Mouse (Mus musculus) liver, embryonic 16.5 days (tissue): ENCODE data around the gene Psmd5. TPM values are rescaled to one million over a fixed set of nuclear protein-coding genes. Genes with fewer than 3 reads are reported as not detected.
"Not testable (repeated sequence)": the region's sequence is repeated elsewhere in the genome, so short reads cannot be mapped to it uniquely, and the experiment has no call there.

Experiments
- ATAC-seq: fragments of 200-750 bp; cut with Nextera tagmentation; 2 replicates; pipeline ENCODE4 v1.8.0; 2017; ENCODE audit warnings: low read depth, mild to moderate bottlenecking, moderate number of reproducible peaks, moderate library complexity
- H3K27ac ChIP-seq: fragments of 300-500 bp; sonication (generic); 2 replicates; pipeline ENCODE4 v1.5.1; 2014; ENCODE audit warnings: mild to moderate bottlenecking, low read length
- H3K27me3 ChIP-seq: fragments of 300-500 bp; sonication (generic); 2 replicates; pipeline ENCODE4 v1.6.1; 2014; ENCODE audit warnings: low read depth, low read length, mixed read lengths; ENCODE audit not compliant: control insufficient read depth, insufficient read depth
- H3K36me3 ChIP-seq: fragments of 300-500 bp; sonication (generic); 2 replicates; pipeline ENCODE4 v1.6.1; 2014; ENCODE audit warnings: mild to moderate bottlenecking; ENCODE audit not compliant: control insufficient read depth, insufficient read depth
- H3K4me1 ChIP-seq: fragments of 300-500 bp; sonication (generic); 2 replicates; pipeline ENCODE4 v1.6.1; 2014; ENCODE audit warnings: low read depth, low read length, mixed read lengths; ENCODE audit not compliant: control insufficient read depth
- H3K4me2 ChIP-seq: fragments of 300-500 bp; sonication (generic); 2 replicates; pipeline ENCODE4 v1.6.1; 2014; ENCODE audit warnings: low read depth, low read length, mixed read lengths
- H3K4me3 ChIP-seq: fragments of 300-500 bp; sonication (generic); 2 replicates; pipeline ENCODE4 v1.5.1; 2014; ENCODE audit warnings: low read depth, mild to moderate bottlenecking, low read length
- H3K9ac ChIP-seq: fragments of 300-500 bp; sonication (generic); 2 replicates; pipeline ENCODE4 v1.6.1; 2014; ENCODE audit warnings: low read depth, low read length
- H3K9me3 ChIP-seq: fragments of 300-500 bp; sonication (generic); replicated peaks from 2 replicates; pipeline ENCODE4 v1.6.1; 2016; ENCODE audit warnings: low read length; ENCODE audit not compliant: control insufficient read depth
- WGBS: fragments of 180-500 bp; shearing (Covaris S2); extraction: QIAGEN DNeasy Blood & Tissue Kit; methylation state at CpG from one replicate; pipeline ENCODE4 v1.1.7; 2014; ENCODE audit not compliant: insufficient replicate concordance; 5-methylcytosine and 5-hydroxymethylcytosine counted together
- polyA plus RNA-seq: library from polyadenylated mRNA; unstranded; fragments of >200 nt; fragmentation: Nextera tagmentation; extraction: Ambion mirVana; gene quantifications from 2 replicates; pipeline ENCODE4 v1.2.1, GENCODE M21; 2015

The Psmd5 gene
- polyA plus RNA-seq, 1 experiment from 2014 or later, result 63.5 TPM

DNA sequence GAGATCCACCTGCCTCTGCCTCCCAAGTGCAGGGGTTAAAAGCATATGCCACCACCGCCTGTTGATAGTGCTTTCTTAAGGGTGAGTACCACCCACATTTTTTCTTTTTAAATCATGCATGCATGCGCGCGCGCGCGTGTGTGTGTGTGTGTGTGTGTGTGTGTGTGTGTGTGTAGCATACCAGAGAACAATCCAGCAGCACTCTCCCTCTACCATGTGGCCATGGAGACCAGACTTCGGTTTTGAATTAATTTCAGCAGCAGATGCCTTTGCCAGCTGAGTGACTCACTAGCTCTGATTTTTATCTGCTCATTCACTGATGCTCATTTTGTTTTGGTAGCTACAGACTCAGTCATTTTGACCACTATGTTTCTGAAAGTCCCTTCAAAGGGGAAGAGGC lies 33.1 kb downstream of the Psmd5 start:
- Histone ChIP-seq H3K27me3 (no peaks in the 10 kb centered on the region), H3K36me3 (no peaks in the 10 kb centered on the region), H3K4me3 (no peak overlapping the region), H3K27ac (no peak overlapping the region), H3K9ac (no peak overlapping the region), H3K4me2 (no peak overlapping the region), H3K9me3 (no peaks in the 10 kb centered on the region), H3K4me1 (no peaks in the 10 kb centered on the region)
- WGBS, result 88% methylated on average over 8 of the region's 8 CpGs
- no peak for ATAC-seq

DNA sequence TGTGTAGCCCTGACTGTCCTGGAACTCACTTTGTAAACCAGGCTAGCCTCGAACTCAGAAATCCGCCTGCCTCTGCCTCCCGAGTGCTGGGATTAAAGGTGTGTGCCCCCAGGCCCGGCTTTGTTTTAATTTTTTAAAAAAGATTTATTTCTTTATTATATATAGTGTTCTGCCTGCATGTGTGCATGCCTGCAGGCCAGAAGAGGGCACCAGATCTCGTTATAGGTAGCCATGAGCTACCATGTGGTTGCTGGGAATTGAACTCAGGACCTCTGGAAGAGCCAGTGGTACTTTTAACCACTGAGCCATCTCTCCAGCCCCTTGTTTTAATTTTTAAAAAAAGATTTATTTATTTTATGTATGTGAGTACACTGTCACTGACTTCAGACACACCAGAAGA lies 34.6 kb downstream of the Psmd5 start:
- not testable (repeated sequence) for H3K27me3 ChIP-seq, H3K9ac ChIP-seq, H3K4me3 ChIP-seq, H3K4me2 ChIP-seq, ATAC-seq, H3K9me3 ChIP-seq, H3K4me1 ChIP-seq, H3K36me3 ChIP-seq, H3K27ac ChIP-seq
- WGBS, result 53% methylated on average over 5 of the region's 5 CpGs

DNA sequence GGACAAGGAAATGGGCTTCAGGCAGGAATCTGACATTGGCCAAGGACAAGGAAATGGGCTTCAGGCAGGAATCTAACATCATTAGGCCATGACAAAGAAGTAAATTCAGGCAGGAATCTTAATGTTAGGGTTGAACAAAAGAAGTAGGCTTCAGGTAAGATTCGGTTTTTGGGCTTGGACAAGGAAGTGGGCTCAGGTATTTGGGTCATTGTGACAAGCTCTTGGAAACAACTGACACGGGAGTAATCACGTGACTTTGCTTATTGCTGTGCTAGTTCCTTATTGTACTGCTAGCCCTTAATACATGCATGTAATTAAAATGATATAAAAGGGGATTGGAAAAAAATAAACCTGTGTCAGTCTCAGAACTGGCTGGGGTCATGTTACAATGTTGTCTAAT lies 39.1 kb downstream of the Psmd5 start:
- H3K27ac ChIP-seq, result no peak overlapping the region
- H3K9me3 ChIP-seq, result no peaks in the 10 kb centered on the region
- no peaks in the 10 kb centered on the region for H3K36me3 ChIP-seq
- no peaks in the 10 kb centered on the region for H3K4me1 ChIP-seq
- no peak overlapping the region for H3K4me3 ChIP-seq
- no peak overlapping the region for H3K4me2 ChIP-seq
- ATAC-seq, result no peak
- no peak overlapping the region for H3K9ac ChIP-seq
- no peaks in the 10 kb centered on the region for H3K27me3 ChIP-seq
- 55% methylated on average over 3 of the region's 3 CpGs for WGBS

DNA sequence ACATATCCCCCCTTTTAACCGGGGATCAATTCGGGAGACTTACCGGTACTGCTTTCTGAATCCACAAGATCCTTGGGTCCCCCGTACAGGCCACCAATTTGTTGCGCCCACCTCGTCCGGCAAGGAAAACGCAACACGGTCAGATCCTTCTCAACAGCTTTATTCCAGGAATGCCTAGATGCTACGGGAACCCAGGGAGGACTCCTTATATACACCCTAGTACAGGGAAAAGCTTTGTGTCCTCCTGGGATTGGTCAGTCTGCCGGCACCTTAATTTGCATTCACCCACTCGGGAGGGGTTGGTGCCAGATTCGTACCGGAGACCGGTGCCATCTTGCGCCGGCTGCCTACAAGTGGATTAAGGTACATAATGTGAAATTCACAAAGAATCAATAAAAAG lies 41.1 kb downstream of the Psmd5 start:
- ATAC-seq, result no peak
- 82% methylated on average over 17 of the region's 17 CpGs for WGBS
- no peak overlapping the region for H3K4me3 ChIP-seq

DNA sequence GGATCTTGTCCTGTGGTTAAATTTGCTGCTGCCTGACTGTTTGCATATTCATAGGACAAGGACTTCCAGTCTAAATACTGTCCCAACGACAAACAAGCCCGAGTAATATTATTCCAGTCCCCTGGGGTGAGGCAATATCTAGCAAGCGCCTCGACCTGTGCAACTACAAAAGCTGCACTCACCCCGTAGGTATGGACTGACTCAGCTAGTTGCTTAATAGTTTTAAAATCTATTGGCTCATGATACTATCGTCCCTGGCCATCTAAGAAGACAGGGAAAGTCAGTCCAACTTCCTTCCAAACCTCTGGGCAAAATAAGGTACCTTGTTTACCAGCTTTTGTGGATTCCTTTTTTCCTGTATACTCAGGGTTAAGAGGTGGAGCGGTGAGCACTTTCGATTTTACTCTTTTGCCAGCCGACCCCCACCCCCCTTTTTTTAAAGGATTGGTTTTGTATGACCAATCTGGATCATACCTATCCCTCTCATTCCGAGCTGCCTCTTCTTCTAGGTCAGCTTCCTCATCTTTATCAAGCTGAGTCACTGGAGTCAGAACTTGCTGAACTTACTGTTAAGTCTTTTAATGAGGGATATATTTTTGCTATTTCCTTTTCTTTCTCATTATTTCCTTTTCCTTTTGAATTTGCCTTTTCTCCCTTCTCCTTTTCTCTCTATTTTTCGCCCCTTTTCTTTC lies 41.9 kb downstream of the Psmd5 start, which contains the start of gene Gm34653:
Gene Gm34653 (plus strand): TSS at position 242 of the 692 bp plus-strand sequence.
- not testable (repeated sequence) for H3K36me3 ChIP-seq, H3K27ac ChIP-seq, H3K9ac ChIP-seq, H3K4me3 ChIP-seq, H3K27me3 ChIP-seq, ATAC-seq, H3K9me3 ChIP-seq, H3K4me1 ChIP-seq, H3K4me2 ChIP-seq
- WGBS, result 46% methylated on average over 11 of the region's 11 CpGs

More for the DNA sequence above, 41.1 kb downstream of the Psmd5 start:
- no peaks in the 10 kb centered on the region for H3K36me3 ChIP-seq
- H3K4me2 ChIP-seq, result no peak overlapping the region
- H3K27ac ChIP-seq, result no peak overlapping the region
- H3K27me3 ChIP-seq, result no peaks in the 10 kb centered on the region
- no peaks in the 10 kb centered on the region for H3K4me1 ChIP-seq
- H3K9ac ChIP-seq, result no peak overlapping the region
- H3K9me3 ChIP-seq, result no peaks in the 10 kb centered on the region

DNA sequence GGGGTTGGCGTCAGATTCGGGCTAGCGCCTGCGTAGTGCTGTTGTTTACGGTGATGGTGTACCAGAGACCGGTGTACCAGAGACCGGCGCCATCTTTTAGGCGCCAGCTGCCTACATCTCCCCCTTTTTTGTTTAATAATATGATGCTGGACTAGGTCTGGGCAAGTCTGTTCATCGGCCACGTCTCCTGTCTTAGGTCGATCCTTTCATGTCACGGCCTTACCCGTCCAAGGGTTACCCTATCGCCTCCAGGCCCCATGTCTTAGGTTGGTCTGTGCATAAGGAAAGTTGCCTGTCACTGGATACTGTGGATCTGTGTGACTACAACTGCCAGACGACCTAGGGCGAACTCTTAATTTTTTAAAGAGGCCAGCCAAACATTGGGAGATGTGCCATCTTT lies 44.7 kb downstream of the Psmd5 start:
- not testable (repeated sequence) for ATAC-seq, H3K9me3 ChIP-seq, H3K27ac ChIP-seq, H3K9ac ChIP-seq, H3K4me3 ChIP-seq, H3K4me2 ChIP-seq, H3K27me3 ChIP-seq, H3K4me1 ChIP-seq, H3K36me3 ChIP-seq
- WGBS, result 88% methylated on average over 17 of the region's 17 CpGs

DNA sequence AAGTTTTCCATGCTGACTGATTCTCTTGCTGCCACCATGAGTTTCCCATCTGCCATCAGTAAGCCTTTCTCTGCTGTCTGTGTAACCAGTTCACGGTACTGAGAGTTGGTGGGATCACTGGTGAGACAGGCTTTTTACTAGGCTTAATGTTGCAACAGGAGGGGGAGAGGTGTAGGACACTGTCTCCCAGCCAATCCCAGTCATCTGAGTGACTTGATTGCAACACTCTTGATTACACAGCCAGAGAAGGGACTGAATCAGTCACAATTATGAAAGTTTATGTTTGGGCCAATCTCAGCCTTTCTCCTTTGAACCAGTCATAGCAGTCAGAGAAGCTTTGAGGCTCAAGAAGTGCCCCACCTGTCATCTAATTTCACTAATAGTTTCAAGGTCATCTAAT lies 46.7 kb downstream of the Psmd5 start:
- Histone ChIP-seq H3K27ac (peak overlapping the region; percentile 32), H3K27me3 (no peaks in the 10 kb centered on the region), H3K36me3 (no peaks in the 10 kb centered on the region), H3K9me3 (no peaks in the 10 kb centered on the region), H3K4me1 (peaks cover 22% of the 10 kb centered on the region), H3K4me3 (no peak overlapping the region), H3K9ac (no peak overlapping the region), H3K4me2 (no peak overlapping the region)
- 58% methylated on average over 1 of the region's 1 CpGs for WGBS
- peak; percentile 65 for ATAC-seq

DNA sequence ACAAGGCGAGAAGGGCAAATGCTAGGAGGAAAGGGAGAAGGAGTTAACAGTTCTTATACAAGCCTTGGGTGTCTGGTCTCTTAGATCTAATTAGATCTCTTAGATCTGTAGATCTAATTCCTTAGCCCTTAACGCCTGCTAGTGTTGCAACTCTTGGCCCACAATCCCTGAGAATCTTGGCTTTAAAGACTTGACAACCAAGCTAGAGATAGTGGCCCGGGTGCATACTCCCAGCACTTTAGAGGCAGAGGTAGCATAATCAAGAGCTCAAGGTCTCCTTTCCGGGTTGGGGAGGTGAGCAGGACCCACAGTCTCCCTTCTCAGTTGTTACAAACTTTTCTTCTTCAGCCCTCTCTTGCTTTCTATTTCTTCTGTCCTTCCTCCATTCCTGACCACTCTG lies 47.2 kb downstream of the Psmd5 start:
- 71% methylated on average over 4 of the region's 4 CpGs for WGBS
- Histone ChIP-seq H3K27ac (peak overlapping the region; percentile 32), H3K9ac (no peak overlapping the region), H3K4me2 (no peak overlapping the region), H3K9me3 (no peaks in the 10 kb centered on the region), H3K4me3 (no peak overlapping the region), H3K36me3 (no peaks in the 10 kb centered on the region; the same call in 1 of the 2 replicates), H3K27me3 (no peaks in the 10 kb centered on the region), H3K4me1 (peaks cover 24% of the 10 kb centered on the region)
- no peak for ATAC-seq

DNA sequence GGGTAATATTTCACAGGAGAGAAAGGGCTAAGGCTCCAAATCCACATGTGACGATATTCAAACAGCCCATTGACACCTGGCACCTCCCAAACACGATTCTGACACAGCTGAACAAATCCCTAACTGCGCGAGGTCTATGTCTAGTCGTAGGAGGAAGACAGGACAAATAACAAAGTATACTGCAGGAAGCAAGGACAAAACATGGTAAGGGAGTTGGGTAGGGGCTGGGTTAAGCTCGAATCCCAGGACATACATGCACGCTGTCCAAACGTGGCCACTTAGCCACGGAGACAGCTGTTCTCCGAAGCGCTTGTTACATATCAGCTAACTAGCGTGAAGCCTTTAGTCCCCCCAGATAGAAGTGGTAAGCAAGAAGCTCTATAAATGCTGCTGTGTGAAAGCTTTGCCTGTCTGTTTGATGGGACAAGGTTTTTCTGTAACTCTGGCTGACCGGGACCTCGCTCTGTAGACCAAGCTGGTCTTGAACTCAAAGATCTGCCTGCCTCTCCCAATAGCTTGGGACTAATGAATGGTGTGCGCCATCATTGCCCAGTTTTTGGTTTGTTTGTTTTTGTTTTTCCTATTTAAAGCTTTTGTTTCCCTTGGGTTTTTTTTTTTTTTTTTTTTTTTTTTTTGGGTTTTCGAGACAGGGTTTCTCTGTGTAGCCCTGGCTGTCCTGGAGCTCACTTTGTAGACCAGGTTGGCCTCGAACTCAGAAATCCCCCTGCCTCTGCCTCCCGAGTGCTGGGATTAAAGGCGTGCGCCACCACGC lies 48.1 kb downstream of the Psmd5 start:
- H3K27ac ChIP-seq, result peak overlapping the region; percentile 93
- H3K9me3 ChIP-seq, result no peaks in the 10 kb centered on the region
- peak overlapping the region; percentile 73 for H3K4me2 ChIP-seq
- peaks cover 30% of the 10 kb centered on the region for H3K4me1 ChIP-seq
- no peaks in the 10 kb centered on the region for H3K27me3 ChIP-seq
- H3K9ac ChIP-seq, result peak overlapping the region; percentile 99
- 31% methylated on average over 20 of the region's 21 CpGs for WGBS
- no peak for ATAC-seq
- peak overlapping the region; percentile 98 for H3K4me3 ChIP-seq
- H3K36me3 ChIP-seq, result peaks cover 5% of the 10 kb centered on the region
